Mouse (Mus musculus) myocyte (in vitro differentiated cells): ENCODE results near the gene Brsk1. TPM values are rescaled to one million over a fixed set of nuclear protein-coding genes. Genes with fewer than 3 reads are reported as not detected.
A peak's percentile ranks its signal among the peaks of the same experiment; 100 is the strongest.

ENCODE experiments used
- H3K27me3 ChIP-seq: one replicate; pipeline ENCODE4 v1.6.1; 2011; ENCODE audit not compliant: control insufficient read depth, insufficient read depth, insufficient read length
- H3K36me3 ChIP-seq: one replicate; pipeline ENCODE4 v1.6.1; 2011; ENCODE audit not compliant: control insufficient read depth, insufficient read depth
- H3K4me2 ChIP-seq: one replicate; pipeline ENCODE4 v1.6.1; 2011; ENCODE audit warnings: low read depth, control low read depth
- H3K4me3 ChIP-seq: one replicate; pipeline ENCODE4 v1.5.1; 2011; ENCODE audit warnings: mild to moderate bottlenecking, control low read depth, moderate library complexity
- H3K79me2 ChIP-seq: one replicate; pipeline ENCODE4 v1.6.1; 2011; ENCODE audit not compliant: control insufficient read depth, insufficient read depth
- H3ac ChIP-seq: one replicate; pipeline ENCODE4 v1.6.1; 2011; ENCODE audit not compliant: control insufficient read depth, insufficient read length
- CEBPB ChIP-seq: IDR thresholded peaks from 2 replicates; pipeline ENCODE4 v1.6.1; 2011; ENCODE audit warnings: mild to moderate bottlenecking, moderate library complexity; ENCODE audit not compliant: poor library complexity, insufficient read depth, severe bottlenecking
- E2F4 ChIP-seq: IDR thresholded peaks from one replicate; pipeline ENCODE4 v1.6.1; 2011; ENCODE audit warnings: mild to moderate bottlenecking, control low read depth, moderate library complexity; ENCODE audit not compliant: insufficient read depth
- MAX ChIP-seq: IDR thresholded peaks from one replicate; pipeline ENCODE4 v1.6.1; 2011; ENCODE audit warnings: low read depth, mild to moderate bottlenecking, control low read depth
- MYOD1 ChIP-seq, 3 experiments: IDR thresholded peaks; one replicate each; pipeline ENCODE4 v1.6.1; 2011; ENCODE audit warnings: control low read depth in 2 of 3, low read depth in 2 of 3, mild to moderate bottlenecking in 2 of 3, moderate library complexity in 1 of 3; ENCODE audit not compliant: insufficient read length in 2 of 3, control insufficient read depth in 1 of 3
- MYOG ChIP-seq, 3 experiments: IDR thresholded peaks; one replicate each; pipeline ENCODE4 v1.6.1; 2011; ENCODE audit warnings: control low read depth in 2 of 3, low read depth in 2 of 3, mild to moderate bottlenecking in 2 of 3; ENCODE audit not compliant: insufficient read length in 2 of 3, control insufficient read depth in 1 of 3, insufficient read depth in 1 of 3
- POLR2A ChIP-seq: IDR thresholded peaks from one replicate; pipeline ENCODE4 v1.6.1; 2011; ENCODE audit warnings: low read depth, mild to moderate bottlenecking, control low read depth, moderate library complexity; ENCODE audit not compliant: insufficient read length
- POLR2AphosphoS2 ChIP-seq: IDR thresholded peaks from one replicate; pipeline ENCODE4 v1.6.1; 2011; ENCODE audit warnings: low read depth, control low read depth; ENCODE audit not compliant: insufficient read length
- REST ChIP-seq: IDR thresholded peaks from one replicate; pipeline ENCODE4 v1.6.1; 2011; ENCODE audit warnings: mild to moderate bottlenecking, control low read depth, moderate library complexity; ENCODE audit not compliant: insufficient read depth, insufficient read length
- SRF ChIP-seq: IDR thresholded peaks from one replicate; pipeline ENCODE4 v1.6.1; 2011; ENCODE audit warnings: low read depth; ENCODE audit not compliant: control insufficient read depth, insufficient read length
- TCF12 ChIP-seq: IDR thresholded peaks from one replicate; pipeline ENCODE4 v1.6.1; 2011; ENCODE audit warnings: mild to moderate bottlenecking, control low read depth; ENCODE audit not compliant: poor library complexity, insufficient read depth, severe bottlenecking
- TCF3 ChIP-seq: IDR thresholded peaks from one replicate; pipeline ENCODE4 v1.6.1; 2011; ENCODE audit warnings: low read depth, control low read depth; ENCODE audit not compliant: insufficient read length
- USF1 ChIP-seq: IDR thresholded peaks from one replicate; pipeline ENCODE4 v1.6.1; 2011; ENCODE audit warnings: low read depth, mild to moderate bottlenecking, control low read depth, moderate library complexity
- polyA plus RNA-seq: library from polyadenylated mRNA; unstranded; fragments of >200 nt; fragmentation: generic; extraction: Trizol; gene quantifications from one replicate; pipeline ENCODE4 v1.2.1, GENCODE M21; 2012; ENCODE audit warnings: missing spikeins

The Brsk1 gene
- polyA plus RNA-seq, 1 experiment, result 7.0 TPM

- TF ChIP-seq POLR2AphosphoS2, result no peak
- TF ChIP-seq MAX, result no peak
- TF ChIP-seq SRF, result no peak
- TF ChIP-seq POLR2A, result no peak
- no peak for TF ChIP-seq TCF3
- no peak for TF ChIP-seq USF1
- TF ChIP-seq REST, result no peak
- no peak for TF ChIP-seq MYOD1 (IDR thresholded peaks at IDR 0.05; ENCODE audit: control insufficient read depth in 1 of 3, insufficient read length in 2 of 3, low read depth in 2 of 3)
- TF ChIP-seq E2F4, result no peak
- TF ChIP-seq CEBPB, result no peak
- TF ChIP-seq MYOG (IDR thresholded peaks at IDR 0.05; ENCODE audit: control insufficient read depth in 1 of 3, insufficient read depth in 1 of 3, insufficient read length in 2 of 3, low read depth in 2 of 3), result no peak
- no peak for TF ChIP-seq TCF12
- Histone ChIP-seq H3K4me2 (no peak within 1 kb of the TSS), H3K4me3 (no peak within 1 kb of the TSS)
These were observed 34.8 kb downstream of the Brsk1 start, which contains the start of gene Tmem150b for GRCm38 (mm10) chr7:4725169-4725568. Gene Tmem150b, minus strand, starts transcription at chr7:4725249.

GRCm38 (mm10) chr7:4731090-4731489 is 40.7 kb downstream of the Brsk1 start:
- no peak overlapping the region for H3K4me3 ChIP-seq
- no peak overlapping the region for H3K4me2 ChIP-seq
- H3K27me3 ChIP-seq, result no peaks in the 10 kb centered on the region
- no peaks in the 10 kb centered on the region for H3K36me3 ChIP-seq
- no peak overlapping the region for H3ac ChIP-seq
- H3K79me2 ChIP-seq, result no peaks in the 10 kb centered on the region
- TF ChIP-seq USF1, result no peak
- no peak for TF ChIP-seq POLR2A
- no peak for TF ChIP-seq TCF3
- no peak for TF ChIP-seq MYOG (IDR thresholded peaks at IDR 0.05; ENCODE audit: control insufficient read depth in 1 of 3, insufficient read depth in 1 of 3, insufficient read length in 2 of 3, low read depth in 2 of 3)
- TF ChIP-seq SRF, result no peak
- TF ChIP-seq TCF12, result no peak
- TF ChIP-seq REST, result no peak
- TF ChIP-seq MAX, result no peak
- no peak for TF ChIP-seq CEBPB
- TF ChIP-seq POLR2AphosphoS2, result no peak
- no peak for TF ChIP-seq MYOD1 (IDR thresholded peaks at IDR 0.05; ENCODE audit: control insufficient read depth in 1 of 3, insufficient read length in 2 of 3, low read depth in 2 of 3)
- no peak for TF ChIP-seq E2F4

More at GRCm38 (mm10) chr7:4725169-4725568, 34.8 kb downstream of the Brsk1 start, which contains the start of gene Tmem150b:
- H3K79me2 ChIP-seq, result no peaks in the 10 kb centered on the region
- H3K27me3 ChIP-seq, result no peaks in the 10 kb centered on the region
- H3ac ChIP-seq, result no peak within 1 kb of the TSS
- H3K36me3 ChIP-seq, result no peaks in the 10 kb centered on the region

- Histone ChIP-seq H3ac (no peak overlapping the region), H3K79me2 (no peaks in the 10 kb centered on the region), H3K27me3 (no peaks in the 10 kb centered on the region), H3K4me3 (no peak overlapping the region), H3K4me2 (no peak overlapping the region), H3K36me3 (no peaks in the 10 kb centered on the region)
- no peak for TF ChIP-seq MAX
- TF ChIP-seq REST, result no peak
- TF ChIP-seq USF1, result no peak
- no peak for TF ChIP-seq CEBPB
- no peak for TF ChIP-seq POLR2A
- TF ChIP-seq MYOD1 (IDR thresholded peaks at IDR 0.05; ENCODE audit: control insufficient read depth in 1 of 3, insufficient read length in 2 of 3, low read depth in 2 of 3), result no peak
- no peak for TF ChIP-seq POLR2AphosphoS2
- TF ChIP-seq TCF3, result no peak
- TF ChIP-seq TCF12, result no peak
- TF ChIP-seq E2F4, result no peak
- TF ChIP-seq MYOG (IDR thresholded peaks at IDR 0.05; ENCODE audit: control insufficient read depth in 1 of 3, insufficient read depth in 1 of 3, insufficient read length in 2 of 3, low read depth in 2 of 3), result no peak
- no peak for TF ChIP-seq SRF
These were observed 42.6 kb downstream of the Brsk1 start for GRCm38 (mm10) chr7:4732968-4733392.

- TF ChIP-seq POLR2AphosphoS2, result no peak
- TF ChIP-seq TCF12, result no peak
- TF ChIP-seq SRF, result no peak
These were observed 48.7 kb downstream of the Brsk1 start for GRCm38 (mm10) chr7:4739041-4739543.

GRCm38 (mm10) chr7:4739544-4740275 is 49.3 kb downstream of the Brsk1 start, which contains the start of gene Kmt5c:
Gene Kmt5c, plus strand, starts transcription at chr7:4740115.
- no peaks in the 10 kb centered on the region for H3K36me3 ChIP-seq
- peak within 1 kb of the TSS; percentile 96 for H3K4me2 ChIP-seq
- no peaks in the 10 kb centered on the region for H3K27me3 ChIP-seq
- peak within 1 kb of the TSS; percentile 4 for H3ac ChIP-seq
- peak; percentile 16 for TF ChIP-seq SRF
- peak; percentile 88 for TF ChIP-seq POLR2A
- TF ChIP-seq MYOG (IDR thresholded peaks at IDR 0.05; ENCODE audit: control insufficient read depth in 1 of 3, insufficient read depth in 1 of 3, insufficient read length in 2 of 3, low read depth in 2 of 3), result no peak
- TF ChIP-seq MAX, result no peak
- TF ChIP-seq POLR2AphosphoS2, result peak; percentile 87
- no peak for TF ChIP-seq TCF12
- peak within 1 kb of the TSS; percentile 72 for H3K4me3 ChIP-seq
- peaks cover 5% of the 10 kb centered on the region for H3K79me2 ChIP-seq

More at GRCm38 (mm10) chr7:4739041-4739543, 48.7 kb downstream of the Brsk1 start:
- no peaks in the 10 kb centered on the region for H3K27me3 ChIP-seq
- H3ac ChIP-seq, result no peak overlapping the region
- H3K79me2 ChIP-seq, result peaks cover 5% of the 10 kb centered on the region
- H3K4me2 ChIP-seq, result peak overlapping the region; percentile 96
- H3K36me3 ChIP-seq, result no peaks in the 10 kb centered on the region
- peak overlapping the region; percentile 72 for H3K4me3 ChIP-seq
